In the genomic region with DNA sequence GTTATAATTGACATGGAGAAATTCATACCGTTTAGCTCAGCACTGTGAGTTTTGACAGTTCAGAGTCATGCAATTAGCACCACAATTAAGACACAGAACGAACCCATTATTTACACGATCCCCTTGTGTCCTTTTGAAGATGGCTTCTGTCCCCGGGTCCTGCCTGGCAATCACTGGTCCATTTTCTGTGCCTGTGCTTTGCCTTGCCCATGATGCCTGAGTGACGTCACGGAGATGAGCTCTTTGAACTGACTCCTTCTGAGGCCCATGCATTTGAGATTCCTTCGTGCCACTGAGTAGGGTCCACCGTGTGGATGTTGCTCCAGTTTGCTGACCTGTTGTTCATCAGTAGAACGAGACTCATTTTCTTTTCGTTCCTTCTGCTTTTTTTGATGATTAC, we compare ENCODE assay signal across 25 mouse cellular contexts. TPM values are rescaled to one million over a fixed set of nuclear protein-coding genes. Genes with fewer than 3 reads are reported as not detected.
DNase-seq lines count a peak whose midpoint lies in the region; ATAC-seq and TF ChIP-seq lines count a peak whose summit lies in the region.
"Had no signal": no experiment of that assay in that cellular context is flagged by ENCODE, and none has a peak within 500 bp of the region (broad histone marks: within the 10 kb centered on the region; RNA-seq: fewer than 3 reads in every experiment).

No protein-coding gene starts in this region.

- H3K4me1 ChIP-seq in hindbrain, embryonic 13.5 days (replicated peaks) = peaks cover 22% of the 10 kb centered on the region
- peaks cover 12% of the 10 kb centered on the region; the same call in 1 of the 2 replicates for H3K4me1 ChIP-seq in hindbrain, embryonic 14.5 days (replicated peaks; ENCODE audit: control insufficient read depth, insufficient read depth, low read length)
- no peaks in the 10 kb centered on the region; the same call in 1 of the 2 replicates for H3K4me1 ChIP-seq in lung, embryonic 14.5 days (ENCODE audit: insufficient read depth)
- H3K4me1 ChIP-seq in bone marrow macrophage, adult 2 months (ENCODE audit: control insufficient read depth, insufficient read depth, low read length) = peaks cover 10% of the 10 kb centered on the region
- peaks cover 12% of the 10 kb centered on the region for H3K4me1 ChIP-seq in forebrain, embryonic 14.5 days (ENCODE audit: control insufficient read depth, insufficient read depth, low read length)

- no peak overlapping the region for H3K9ac ChIP-seq in hindbrain, embryonic 13.5 days
- no peak overlapping the region for H3K9ac ChIP-seq in hindbrain, embryonic 14.5 days
- H3K9ac ChIP-seq in lung, embryonic 14.5 days = no peak overlapping the region
- no peak overlapping the region for H3K9ac ChIP-seq in forebrain, embryonic 14.5 days (ENCODE audit: low read length)
- H3K9ac ChIP-seq: heart, embryonic 13.5 days; hindbrain, embryonic 15.5 days; midbrain, embryonic 15.5 days had no signal

- no peaks in the 10 kb centered on the region for H3K9me3 ChIP-seq in hindbrain, embryonic 13.5 days
- no peaks in the 10 kb centered on the region for H3K9me3 ChIP-seq in hindbrain, embryonic 14.5 days (ENCODE audit: control insufficient read depth, low read length)
- H3K9me3 ChIP-seq in lung, embryonic 14.5 days (ENCODE audit: low read depth, low read length) = no peaks in the 10 kb centered on the region
- H3K9me3 ChIP-seq in forebrain, embryonic 14.5 days (replicated peaks; ENCODE audit: control insufficient read depth, low read length) = no peaks in the 10 kb centered on the region
- H3K9me3 ChIP-seq: embryonic facial prominence, embryonic 10.5 days; heart, embryonic 13.5 days; hindbrain, embryonic 15.5 days; midbrain, embryonic 15.5 days had no signal

- no peak for DNase-seq in hindbrain, embryonic 14.5 days (ENCODE audit: low spot score)
- no peak for DNase-seq in lung, embryonic 14.5 days
- no peak for DNase-seq in lung, postnatal 10 days
- DNase-seq in forebrain, embryonic 14.5 days (ENCODE audit: low spot score) = peak; percentile 18
- DNase-seq in right cerebral cortex, postnatal 14 days = no peak
- DNase-seq: adrenal gland, postnatal 25 days; cerebellum, adult 11 months; cerebellum, adult 9-11 months; gastrocnemius, postnatal 14 days; heart, adult 18-20 months; heart, postnatal 14 days; kidney, adult 11 months; kidney, postnatal 4 days; layer of hippocampus, adult 9-11 months; liver; lung, postnatal 14 days; thymus, postnatal 14 days had no signal

- TF ChIP-seq CTCF in lung, embryonic 14.5 days (IDR thresholded peaks at IDR 0.05; ENCODE audit: low read depth) = no peak
- TF ChIP-seq CTCF in bone marrow macrophage, adult 2 months (IDR thresholded peaks at IDR 0.05; ENCODE audit: low read depth, low read length) = no peak

- peak overlapping the region; percentile 56; the same call in 1 of the 2 replicates for H3K27ac ChIP-seq in hindbrain, embryonic 13.5 days
- H3K27ac ChIP-seq in hindbrain, embryonic 14.5 days = no peak overlapping the region
- H3K27ac ChIP-seq in lung, embryonic 14.5 days (ENCODE audit: low read depth) = 0 out of 2 replicates have a peak overlapping the region, but pooled peaks have one; percentile 78
- peak overlapping the region; percentile 29; the same call in 1 of the 2 replicates for H3K27ac ChIP-seq in bone marrow macrophage, adult 2 months (ENCODE audit: insufficient read depth, low read depth, low read length)
- peak overlapping the region; percentile 72 for H3K27ac ChIP-seq in forebrain, embryonic 14.5 days (ENCODE audit: low read depth, low read length)
- H3K27ac ChIP-seq: heart, embryonic 13.5 days; hindbrain, embryonic 15.5 days; left cerebral cortex, adult 2 months; midbrain, embryonic 15.5 days had no signal

- WGBS in hindbrain, embryonic 13.5 days = 56% methylated on average over 10 of the region's 10 CpGs
- 53% methylated on average over 10 of the region's 10 CpGs for WGBS in hindbrain, embryonic 14.5 days
- 64% methylated on average over 10 of the region's 10 CpGs for WGBS in lung, embryonic 14.5 days
- 45% methylated on average over 10 of the region's 10 CpGs for WGBS in forebrain, embryonic 14.5 days

- no peak overlapping the region for H3K4me3 ChIP-seq in hindbrain, embryonic 13.5 days
- no peak overlapping the region for H3K4me3 ChIP-seq in hindbrain, embryonic 14.5 days (replicated peaks; ENCODE audit: low read length)
- no peak overlapping the region for H3K4me3 ChIP-seq in lung, embryonic 14.5 days (ENCODE audit: low read depth, low read length)
- H3K4me3 ChIP-seq in bone marrow macrophage, adult 2 months (ENCODE audit: insufficient read depth, low read length) = no peak overlapping the region
- no peak overlapping the region for H3K4me3 ChIP-seq in forebrain, embryonic 14.5 days (ENCODE audit: low read depth, low read length)
- H3K4me3 ChIP-seq: embryonic facial prominence, embryonic 10.5 days; heart, embryonic 13.5 days; hindbrain, embryonic 15.5 days; left cerebral cortex, adult 2 months; midbrain, embryonic 15.5 days had no signal

- H3K27me3 ChIP-seq in hindbrain, embryonic 13.5 days = no peaks in the 10 kb centered on the region
- H3K27me3 ChIP-seq in hindbrain, embryonic 14.5 days (ENCODE audit: control insufficient read depth, insufficient read depth, low read length) = no peaks in the 10 kb centered on the region
- H3K27me3 ChIP-seq in lung, embryonic 14.5 days (ENCODE audit: insufficient read depth, low read length) = no peaks in the 10 kb centered on the region
- no peaks in the 10 kb centered on the region for H3K27me3 ChIP-seq in forebrain, embryonic 14.5 days (replicated peaks; ENCODE audit: control insufficient read depth, insufficient read depth, low read length)
- H3K27me3 ChIP-seq: heart, embryonic 13.5 days; hindbrain, embryonic 15.5 days; midbrain, embryonic 15.5 days had no signal

- TF ChIP-seq POLR2A in bone marrow macrophage, adult 2 months (IDR thresholded peaks at IDR 0.05; ENCODE audit: borderline replicate concordance, low read depth, low read length) = no peak

- peaks cover 6% of the 10 kb centered on the region; the same call in 1 of the 2 replicates for H3K36me3 ChIP-seq in hindbrain, embryonic 13.5 days
- no peaks in the 10 kb centered on the region for H3K36me3 ChIP-seq in hindbrain, embryonic 14.5 days (replicated peaks; ENCODE audit: control insufficient read depth, insufficient read depth)
- no peaks in the 10 kb centered on the region for H3K36me3 ChIP-seq in lung, embryonic 14.5 days (ENCODE audit: insufficient read depth)
- no peaks in the 10 kb centered on the region for H3K36me3 ChIP-seq in forebrain, embryonic 14.5 days (ENCODE audit: control insufficient read depth, insufficient read depth, low read length)
- H3K36me3 ChIP-seq: hindbrain, embryonic 15.5 days; midbrain, embryonic 15.5 days had no signal

- ATAC-seq in hindbrain, embryonic 13.5 days (ENCODE audit: low FRiP score) = peak; percentile 46; the same call in 1 of the 2 replicates
- no peak for ATAC-seq in hindbrain, embryonic 14.5 days (ENCODE audit: low FRiP score)
- ATAC-seq in lung, embryonic 14.5 days (ENCODE audit: insufficient read depth) = no peak
- ATAC-seq in forebrain, embryonic 14.5 days = peak; percentile 51
- ATAC-seq: CD4-positive, CD25-positive, alpha-beta regulatory T cell, adult 4 months; midbrain, embryonic 15.5 days had no signal

- no peak overlapping the region for H3K4me2 ChIP-seq in hindbrain, embryonic 13.5 days
- H3K4me2 ChIP-seq in hindbrain, embryonic 14.5 days (replicated peaks) = no peak overlapping the region
- no peak overlapping the region for H3K4me2 ChIP-seq in lung, embryonic 14.5 days
- H3K4me2 ChIP-seq in forebrain, embryonic 14.5 days (ENCODE audit: low read length) = 0 out of 2 replicates have a peak overlapping the region, but pooled peaks have one; percentile 6
- H3K4me2 ChIP-seq: midbrain, embryonic 15.5 days had no signal

RNA-seq across cellular contexts. Expression of a gene that starts 26.5 kb away (rescaled TPM):
- 11.2 and 11.5 TPM in 2 replicates for polyA plus RNA-seq in hindbrain, embryonic 13.5 days (2015; fragmentation: Nextera tagmentation; extraction: Ambion mirVana)
- polyA plus RNA-seq in hindbrain, embryonic 14.5 days (2014; fragmentation: Nextera tagmentation; extraction: Ambion mirVana) = 10.5 and 12.1 TPM in 2 replicates
- 13.2 and 15.0 TPM in 2 replicates for polyA plus RNA-seq in lung, embryonic 14.5 days (2014; fragmentation: Nextera tagmentation; extraction: Ambion mirVana)
- polyA plus RNA-seq in bone marrow macrophage, adult 2 months (2012; ENCODE audit: insufficient read depth, insufficient read length, missing spikeins) = 14.4 and 17.3 TPM in 2 replicates
- 11.5 and 13.3 TPM in 2 replicates for polyA plus RNA-seq in forebrain, embryonic 14.5 days (2014; fragmentation: Nextera tagmentation; extraction: Ambion mirVana)

RNA-seq across cellular contexts. Expression of a gene that starts 26.6 kb away (rescaled TPM):
- polyA plus RNA-seq in hindbrain, embryonic 13.5 days (2015; fragmentation: Nextera tagmentation; extraction: Ambion mirVana) = 509 and 525 TPM in 2 replicates
- 521 and 542 TPM in 2 replicates for polyA plus RNA-seq in hindbrain, embryonic 14.5 days (2014; fragmentation: Nextera tagmentation; extraction: Ambion mirVana)
- 600 and 601 TPM in 2 replicates for polyA plus RNA-seq in lung, embryonic 14.5 days (2014; fragmentation: Nextera tagmentation; extraction: Ambion mirVana)
- polyA plus RNA-seq in bone marrow macrophage, adult 2 months (2012; ENCODE audit: insufficient read depth, insufficient read length, missing spikeins) = 135 and 148 TPM in 2 replicates
- 646 and 673 TPM in 2 replicates for polyA plus RNA-seq in forebrain, embryonic 14.5 days (2014; fragmentation: Nextera tagmentation; extraction: Ambion mirVana)

Comparison
In these comparisons a context has a peak if more than half of its experiments do, and no peak if none do; other contexts are left out.
1. ATAC-seq: peak in hindbrain, embryonic 13.5 days (single experiment) and forebrain, embryonic 14.5 days (single experiment); none in hindbrain, embryonic 14.5 days (single experiment) and lung, embryonic 14.5 days (single experiment).